Mouse (Mus musculus): Measurements from ENCODE around the gene Esyt3. TPM values are rescaled to one million over a fixed set of nuclear protein-coding genes. Genes with fewer than 3 reads are reported as not detected.

Esyt3 gene
- polyA plus RNA-seq (2014; fragmentation: Illumina TruSeq; extraction: RNeasy Lipid Tissue Mini Kit (QIAGEN cat#74804); ENCODE audit: low read depth, low replicate concordance): 14.6 TPM

GRCm38 (mm10) chr9:99357921-99358692, at the start of gene Esyt3:
Esyt3 (minus strand) TSS chr9:99358557.

Other genes with a start within 250 kb of the Esyt3 start
- gene Pik3cb, start 217.9 kb downstream of the Esyt3 start, polyA plus RNA-seq (2014; fragmentation: Illumina TruSeq; extraction: RNeasy Lipid Tissue Mini Kit (QIAGEN cat#74804); ENCODE audit: low read depth, low replicate concordance): 12.1 TPM
- gene Faiml, start 121.3 kb downstream of the Esyt3 start, polyA plus RNA-seq (2014; fragmentation: Illumina TruSeq; extraction: RNeasy Lipid Tissue Mini Kit (QIAGEN cat#74804); ENCODE audit: low read depth, low replicate concordance): not detected
- gene Cep70, start 115.2 kb downstream of the Esyt3 start, polyA plus RNA-seq (2014; fragmentation: Illumina TruSeq; extraction: RNeasy Lipid Tissue Mini Kit (QIAGEN cat#74804); ENCODE audit: low read depth, low replicate concordance): 26.6 TPM
- gene Mras, start 78.8 kb upstream of the Esyt3 start, polyA plus RNA-seq (2014; fragmentation: Illumina TruSeq; extraction: RNeasy Lipid Tissue Mini Kit (QIAGEN cat#74804); ENCODE audit: low read depth, low replicate concordance): 18.5 TPM
- gene Nme9, start 92.9 kb upstream of the Esyt3 start, polyA plus RNA-seq (2014; fragmentation: Illumina TruSeq; extraction: RNeasy Lipid Tissue Mini Kit (QIAGEN cat#74804); ENCODE audit: low read depth, low replicate concordance): 4.7 TPM
- 15.8 TPM for gene Armc8, start 210.3 kb upstream of the Esyt3 start, polyA plus RNA-seq (2014; fragmentation: Illumina TruSeq; extraction: RNeasy Lipid Tissue Mini Kit (QIAGEN cat#74804); ENCODE audit: low read depth, low replicate concordance)
- gene Dbr1, start 217.2 kb upstream of the Esyt3 start, polyA plus RNA-seq (2014; fragmentation: Illumina TruSeq; extraction: RNeasy Lipid Tissue Mini Kit (QIAGEN cat#74804); ENCODE audit: low read depth, low replicate concordance): 9.4 TPM